Mouse (Mus musculus) cerebellum, adult (tissue): ENCODE measurements around the gene Fam222a.

Experiments used
- ATAC-seq: cut with Nextera tagmentation; 2 replicates; pipeline ENCODE4 v1.9.2; 2017; ENCODE audit warnings: mild to moderate bottlenecking, moderate library complexity, mixed read lengths; ENCODE audit not compliant: insufficient number of reproducible peaks, low FRiP score, low TSS enrichment

Fam222a gene

GRCm38 (mm10) chr5:114567565-114568197 lies at the start of gene Fam222a:
TSS of gene Fam222a (plus strand) at chr5:114568016.
- ATAC-seq: peak; percentile 42; the same call in 1 of the 2 replicates

DNA sequence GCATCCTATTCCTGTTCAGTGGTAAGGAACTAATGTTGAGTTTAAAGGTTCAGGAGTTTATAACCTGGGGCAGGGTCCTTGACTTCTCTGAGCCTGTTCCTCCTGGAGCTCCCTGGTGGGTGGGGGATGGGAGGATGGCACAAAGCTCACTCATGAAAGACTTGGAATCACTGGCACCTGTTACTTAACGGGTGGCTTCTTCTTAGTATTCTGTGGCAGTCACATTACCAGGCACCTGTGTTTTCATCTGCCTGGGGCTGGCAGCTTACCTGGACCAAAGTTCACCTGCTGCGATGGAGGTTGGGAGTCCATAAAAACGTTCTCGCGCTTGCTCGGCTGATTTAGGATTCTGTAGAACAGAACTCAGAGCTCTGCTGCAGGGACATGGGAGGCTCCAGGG lies 39.5 kb upstream of the Fam222a start:
- no peak for ATAC-seq

DNA sequence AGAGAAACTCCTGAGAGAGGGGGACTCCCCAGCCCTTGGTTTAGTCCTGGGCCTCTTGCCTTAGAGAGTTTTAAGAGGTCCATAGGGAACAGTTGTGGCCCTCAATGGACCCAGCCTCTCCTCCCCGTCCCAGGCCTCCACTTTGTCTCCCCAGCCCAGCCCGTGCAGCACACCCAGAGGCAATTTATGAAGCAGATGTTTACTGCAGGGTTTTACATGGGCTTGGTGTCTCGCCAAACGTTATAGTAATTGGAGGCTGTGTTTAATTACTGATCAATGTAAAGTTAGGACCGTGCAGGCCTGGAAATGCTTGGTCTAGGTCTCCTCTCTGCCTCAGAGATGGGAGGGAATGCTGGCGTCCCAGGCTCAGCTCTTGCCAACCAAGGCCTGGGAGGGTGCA lies 37.5 kb upstream of the Fam222a start:
- no peak for ATAC-seq

- no peak for ATAC-seq
These were observed 35.8 kb upstream of the Fam222a start for GRCm38 (mm10) chr5:114532055-114532454.

- ATAC-seq: no peak
These were observed 30.4 kb upstream of the Fam222a start for GRCm38 (mm10) chr5:114537308-114538020.

DNA sequence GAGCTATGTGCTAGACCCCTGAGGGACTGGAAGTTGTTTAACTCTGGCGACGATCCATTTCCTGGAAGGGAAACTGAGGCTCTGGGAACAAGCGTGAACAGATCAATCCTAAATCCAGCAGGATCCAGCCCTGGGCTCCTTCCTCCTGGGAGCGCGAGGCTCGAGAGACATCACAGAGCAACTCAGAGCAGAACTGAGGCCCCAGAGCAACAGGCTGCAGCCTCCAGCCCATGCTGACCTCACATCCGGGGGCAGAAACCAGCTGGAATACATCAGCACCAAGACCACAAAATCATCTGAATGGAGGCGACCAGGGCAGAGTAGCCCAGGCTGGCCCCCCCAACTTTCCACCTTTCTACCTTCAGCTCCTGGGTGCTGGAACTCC lies 29.8 kb upstream of the Fam222a start:
- ATAC-seq: no peak

GRCm38 (mm10) chr5:114538752-114539151 lies 29.1 kb upstream of the Fam222a start:
- ATAC-seq: no peak

DNA sequence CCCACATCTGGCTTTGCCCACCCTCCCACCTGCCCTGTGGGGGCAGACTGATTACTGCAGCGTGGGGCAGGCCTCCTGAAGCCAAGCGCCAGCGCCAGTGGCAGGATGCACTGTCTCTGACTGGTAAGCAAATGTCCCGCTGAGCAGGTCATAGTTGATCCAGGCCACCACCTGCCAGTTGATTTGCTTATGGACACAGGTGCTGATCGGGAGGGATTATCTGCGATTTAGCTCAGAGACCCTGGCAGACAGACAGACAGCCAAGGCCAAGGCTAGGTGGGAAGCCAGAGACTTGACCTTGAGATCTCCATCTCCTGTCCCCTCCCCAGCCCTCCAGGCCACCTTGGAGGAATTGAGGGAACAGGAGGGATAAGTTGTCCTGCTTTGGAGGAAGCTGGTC lies 28.1 kb upstream of the Fam222a start:
- no peak for ATAC-seq

DNA sequence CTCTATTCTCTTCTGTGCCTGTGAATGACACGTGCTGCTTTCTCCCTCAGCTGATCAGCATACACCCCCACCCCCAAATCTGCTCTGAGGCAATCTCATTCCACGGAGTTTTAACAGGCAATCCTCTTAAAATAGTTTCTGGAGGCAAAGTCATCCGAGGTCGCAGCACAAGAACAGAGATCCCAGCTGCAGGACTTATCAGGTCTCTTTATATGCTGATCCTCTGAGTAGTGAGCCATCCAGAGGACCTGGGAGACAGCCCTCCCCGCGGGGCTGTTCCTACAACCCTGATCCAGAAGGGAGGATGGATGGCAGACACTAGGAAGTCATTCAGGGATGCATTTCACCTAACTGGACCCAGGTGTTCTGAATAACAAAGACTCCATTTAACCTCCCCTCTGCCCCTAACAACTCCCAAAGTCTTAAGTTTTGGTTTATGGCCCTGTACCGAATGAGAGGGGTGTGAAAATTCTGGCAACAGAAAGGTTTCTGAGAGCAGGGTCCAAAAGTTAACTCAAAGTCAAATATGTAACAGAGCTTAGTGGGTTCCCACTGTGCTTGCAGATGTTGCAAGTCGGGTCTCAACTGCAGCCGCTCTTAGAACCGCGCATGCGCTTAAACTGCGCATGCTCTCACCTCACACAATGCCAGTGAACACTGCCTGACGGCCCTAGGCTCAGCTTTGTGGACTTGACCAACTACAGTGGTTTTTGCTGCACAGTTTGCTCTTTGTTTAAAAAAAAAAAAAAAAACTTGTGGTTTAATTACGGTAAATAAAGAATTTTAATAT lies 26.0 kb upstream of the Fam222a start:
- ATAC-seq: no peak

GRCm38 (mm10) chr5:114543656-114544055 lies 24.2 kb upstream of the Fam222a start:
- ATAC-seq: no peak

- no peak for ATAC-seq
These were observed 23.6 kb upstream of the Fam222a start for GRCm38 (mm10) chr5:114544205-114544604.

- no peak for ATAC-seq
These were observed 22.7 kb upstream of the Fam222a start for GRCm38 (mm10) chr5:114545076-114545475.

DNA sequence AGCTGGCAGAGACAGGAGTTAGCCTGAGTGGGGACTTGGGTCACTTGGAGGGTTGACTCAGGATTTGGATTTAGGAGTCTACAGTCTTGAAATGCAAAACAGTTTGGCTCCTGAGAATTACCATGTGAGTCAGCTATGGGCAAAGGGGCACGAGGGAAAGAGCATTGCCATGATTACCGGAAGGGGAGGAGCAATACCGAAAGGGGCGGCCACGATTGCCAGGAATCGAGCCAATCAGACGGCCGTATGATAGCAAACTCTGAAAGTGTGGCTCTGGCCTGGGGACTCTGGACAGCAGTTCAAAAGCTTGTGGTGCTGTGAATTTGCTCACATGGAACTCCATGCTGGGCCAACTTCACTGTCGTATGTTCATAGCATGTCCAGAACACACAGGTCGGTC lies 18.8 kb upstream of the Fam222a start:
- no peak for ATAC-seq

- ATAC-seq: no peak
These were observed 18.0 kb upstream of the Fam222a start for GRCm38 (mm10) chr5:114549770-114550169.

DNA sequence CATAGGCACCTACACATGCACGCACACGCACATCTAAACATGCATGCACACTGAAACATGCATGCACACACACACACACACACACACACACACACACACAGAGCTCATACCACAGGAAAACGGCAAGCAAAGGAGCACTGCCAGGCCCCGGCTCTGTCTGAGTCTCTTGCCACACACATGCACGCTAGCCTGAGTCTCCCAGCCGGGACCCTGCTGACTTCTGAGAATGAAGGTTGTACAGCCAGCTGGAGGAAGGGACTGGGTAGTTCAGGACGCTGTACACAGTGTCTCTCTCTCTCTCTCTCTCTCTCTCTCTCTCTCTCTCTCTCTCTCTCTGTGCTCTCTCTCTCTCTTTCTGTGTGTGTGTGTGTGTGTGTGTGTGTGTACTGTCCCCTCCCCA lies 17.4 kb upstream of the Fam222a start:
- no peak for ATAC-seq

DNA sequence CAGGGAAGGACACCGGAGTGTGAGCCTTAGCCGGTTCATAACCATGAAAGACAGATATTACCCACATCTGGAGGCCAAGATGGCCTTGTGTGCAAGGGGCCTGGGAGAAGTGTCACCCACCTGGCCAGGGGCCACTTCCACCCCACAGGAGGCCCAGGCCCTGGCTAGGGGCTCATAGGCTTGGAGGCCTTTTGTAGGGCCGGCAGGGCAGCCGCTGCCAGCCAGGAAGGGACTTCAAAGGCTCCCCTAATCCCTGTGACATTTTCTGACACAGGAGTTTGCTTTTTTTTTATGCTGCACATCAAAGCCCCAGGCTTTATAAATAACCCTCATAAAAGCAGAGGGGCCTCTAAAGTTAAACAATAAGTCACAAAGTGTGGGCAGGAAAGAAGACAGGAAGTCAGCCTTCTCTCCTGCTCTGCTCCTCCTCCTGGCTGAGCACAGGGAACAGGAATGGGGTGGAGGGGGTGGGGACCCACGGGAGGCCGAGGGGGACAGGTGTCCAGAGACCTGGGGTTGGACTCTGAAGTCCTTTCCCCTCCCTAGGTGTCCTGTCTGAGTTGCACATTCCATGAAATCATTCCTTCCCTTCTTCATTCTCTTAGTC lies 16.8 kb upstream of the Fam222a start:
- ATAC-seq: no peak

- no peak for ATAC-seq
These were observed 15.2 kb upstream of the Fam222a start for GRCm38 (mm10) chr5:114552507-114553208.

- ATAC-seq: no peak
These were observed 14.1 kb upstream of the Fam222a start for GRCm38 (mm10) chr5:114553706-114554105.

DNA sequence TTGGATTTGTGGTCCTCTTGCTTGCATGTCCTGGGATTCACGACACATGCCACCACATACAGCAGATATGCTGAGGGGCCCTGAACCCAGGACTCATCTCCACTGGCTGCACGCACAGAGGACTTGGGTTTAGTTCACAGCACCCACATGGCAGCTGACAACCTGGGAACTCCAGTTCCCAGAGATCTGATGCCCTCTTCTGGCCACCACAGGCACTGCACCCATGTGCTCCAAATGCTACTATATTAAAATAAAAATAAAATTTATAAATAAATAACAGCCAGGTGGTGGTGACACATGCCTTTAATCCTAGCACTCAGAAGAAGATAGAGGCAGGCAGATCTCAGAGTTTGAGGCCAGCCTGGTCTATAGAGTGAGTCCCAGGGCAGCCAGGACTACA lies 12.4 kb upstream of the Fam222a start:
- ATAC-seq: no peak

GRCm38 (mm10) chr5:114556109-114556508 lies 11.7 kb upstream of the Fam222a start:
- ATAC-seq: no peak
